Mouse (Mus musculus) forebrain, embryonic 16.5 days (tissue): ENCODE results near the gene Sec22c. TPM values are rescaled to one million over a fixed set of nuclear protein-coding genes. Genes with fewer than 3 reads are reported as not detected.

Source experiments
- polyA plus RNA-seq: library from polyadenylated mRNA; unstranded; fragments of >200 nt; fragmentation: Nextera tagmentation; extraction: Ambion mirVana; gene quantifications from 2 replicates; pipeline ENCODE4 v1.2.1, GENCODE M21; 2015

Sec22c gene
- polyA plus RNA-seq, 1 experiment from 2014 or later = 40.0 TPM

Other genes starting within 250 kb of the Sec22c start
- gene Cck, start 209.8 kb downstream of the Sec22c start, polyA plus RNA-seq = 26.4 and 60.5 TPM in 2 replicates
- not detected in 2 replicates for gene Lyzl4, start 63.4 kb downstream of the Sec22c start, polyA plus RNA-seq
- gene Vipr1, start 62.8 kb downstream of the Sec22c start, polyA plus RNA-seq = 0.65 and 1.1 TPM in 2 replicates
- gene Ss18l2, start 4.8 kb upstream of the Sec22c start, polyA plus RNA-seq = 133 and 142 TPM in 2 replicates
- gene Nktr, start 13.7 kb upstream of the Sec22c start, polyA plus RNA-seq = 59.1 and 60.4 TPM in 2 replicates
- gene Zfp651, start 53.8 kb upstream of the Sec22c start, polyA plus RNA-seq = 16.4 and 20.4 TPM in 2 replicates
- gene Klhl40, start 72.1 kb upstream of the Sec22c start, polyA plus RNA-seq = 0.80 and 1.1 TPM in 2 replicates
- not detected in 2 replicates for gene Hhatl, start 87.0 kb upstream of the Sec22c start, polyA plus RNA-seq
- gene Ccdc13, start 134.0 kb upstream of the Sec22c start, polyA plus RNA-seq = 2.8 and 4.2 TPM in 2 replicates
- gene Higd1a, start 152.9 kb upstream of the Sec22c start, polyA plus RNA-seq = 109 and 116 TPM in 2 replicates
- gene Ackr2, start 192.9 kb upstream of the Sec22c start, polyA plus RNA-seq = 2.6 and 3.0 TPM in 2 replicates
- not detected in 2 replicates for gene Cyp8b1, start 210.8 kb upstream of the Sec22c start, polyA plus RNA-seq
- 1.6 and 1.8 TPM in 2 replicates for gene Fam198a, start 245.5 kb upstream of the Sec22c start, polyA plus RNA-seq